Mouse (Mus musculus): Measurements from ENCODE around the gene Mamdc2.

Gene Mamdc2

DNA sequence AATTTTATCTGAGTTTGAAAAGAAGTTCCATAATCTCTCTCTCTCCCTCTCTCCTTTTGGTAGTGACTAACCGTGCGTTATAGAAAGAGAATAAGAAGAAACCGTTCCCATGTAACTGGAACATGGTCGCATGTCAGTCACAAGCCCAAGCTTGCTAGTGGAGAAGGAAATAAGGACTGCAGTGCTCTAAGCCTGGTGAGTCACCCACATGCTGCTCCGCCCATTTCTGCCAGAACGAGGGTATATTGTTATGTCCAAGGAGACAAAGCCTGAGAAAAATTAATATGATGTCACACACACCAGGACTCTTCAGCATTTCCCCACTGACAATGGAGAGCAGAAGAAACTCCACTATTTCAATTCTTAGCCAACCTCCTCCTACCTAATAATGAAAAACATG, 93.5 kb downstream of the Mamdc2 start:
- DNase-seq (ENCODE audit: low spot score) = no peak

DNA sequence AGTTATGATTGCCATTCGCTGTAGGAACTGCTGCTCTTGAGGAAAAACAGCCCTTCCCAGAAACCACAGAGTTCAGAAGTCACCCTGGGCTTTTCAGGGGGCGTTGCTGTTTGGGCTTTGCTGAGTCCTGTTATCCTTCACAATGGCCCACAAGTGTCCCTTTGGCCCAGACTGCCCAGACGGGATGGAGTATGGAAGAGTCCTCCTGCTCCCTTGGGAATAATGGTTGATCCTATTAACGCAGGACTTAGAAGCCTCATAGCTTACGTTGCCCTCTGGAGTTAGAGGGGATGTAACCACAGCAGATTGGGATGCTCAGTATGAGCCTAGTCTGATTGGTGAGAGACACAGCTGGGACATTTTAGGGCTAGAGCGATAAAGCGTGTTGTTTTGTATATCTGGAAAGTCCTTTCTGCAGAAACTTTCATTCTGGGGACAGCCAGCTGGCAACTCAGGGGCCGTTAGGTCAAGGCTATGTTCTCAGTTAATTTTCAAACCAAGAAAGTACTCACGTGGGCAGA, 94.3 kb downstream of the Mamdc2 start:
- DNase-seq (ENCODE audit: low spot score) = no peak

DNA sequence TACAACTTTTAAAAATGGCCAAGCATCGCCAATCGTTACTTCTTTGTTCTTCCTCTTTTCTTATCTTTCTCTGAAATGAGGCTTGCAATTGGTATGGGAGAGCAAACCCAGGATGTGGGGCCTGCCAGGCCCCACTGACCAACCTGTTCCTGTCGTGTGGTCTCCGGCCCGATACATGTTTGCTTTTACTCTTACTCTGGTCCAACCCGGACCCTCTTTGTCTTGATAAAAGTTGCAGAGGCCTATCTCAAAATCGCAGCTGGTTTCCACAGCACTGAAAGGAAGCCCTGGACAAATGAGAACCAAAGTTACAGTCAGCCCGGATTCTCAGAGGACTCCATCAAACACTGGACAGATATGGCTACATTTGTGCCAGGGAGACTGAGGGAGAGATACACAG, 95.1 kb downstream of the Mamdc2 start:
- DNase-seq (ENCODE audit: low spot score) = no peak

DNA sequence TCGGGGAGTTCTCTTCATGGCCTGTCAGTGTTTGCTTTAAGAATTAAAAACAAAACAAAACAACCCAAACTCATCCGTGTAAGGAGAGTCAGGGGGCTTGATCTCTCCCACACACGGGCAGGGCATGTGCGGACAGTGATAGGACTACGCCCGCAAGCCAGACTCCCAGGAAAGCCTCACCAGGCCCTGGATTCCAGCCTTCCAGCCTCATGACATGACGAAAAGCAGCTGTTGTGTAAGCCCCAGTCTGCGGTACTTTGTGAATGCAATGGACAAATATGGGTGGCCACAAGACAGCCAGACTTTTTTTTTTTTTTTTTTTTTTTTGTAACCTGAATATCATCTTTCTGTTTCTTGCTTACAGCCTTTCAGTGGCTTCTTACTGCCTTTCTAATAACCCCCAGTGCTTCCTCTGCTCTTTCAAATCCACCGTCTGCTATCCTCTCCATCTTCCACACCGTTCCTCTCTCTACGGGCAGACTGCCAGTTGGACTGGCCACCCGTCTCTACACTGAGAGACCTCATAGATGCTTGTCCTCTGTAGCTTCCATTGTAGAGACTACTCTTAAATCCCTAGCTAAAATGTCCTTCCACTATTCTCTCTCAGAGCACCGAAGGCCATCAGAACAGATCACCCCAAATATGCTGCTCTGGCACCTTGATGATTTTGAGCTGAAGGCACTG, 96.3 kb downstream of the Mamdc2 start:
- no peak for DNase-seq (ENCODE audit: low spot score)

DNA sequence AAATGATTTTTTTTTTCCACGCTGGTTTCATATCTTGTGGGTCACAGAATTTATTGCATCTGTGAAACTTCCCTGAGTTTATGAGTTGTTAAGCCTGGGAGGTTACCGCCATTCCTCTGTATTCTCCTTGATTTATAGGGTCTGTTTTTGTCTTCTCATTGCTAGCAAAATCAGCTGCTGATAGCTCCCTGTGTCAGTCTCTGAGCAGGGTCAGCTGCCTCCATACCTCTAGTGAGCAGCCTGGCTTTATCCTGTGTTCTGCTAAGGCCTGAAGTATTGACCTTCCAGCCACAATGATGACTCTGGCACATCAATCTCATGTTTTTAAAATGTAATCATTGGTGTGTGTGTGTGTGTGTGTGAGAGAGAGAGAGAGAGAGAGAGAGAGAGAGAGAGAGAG, 98.3 kb downstream of the Mamdc2 start:
- DNase-seq (ENCODE audit: low spot score) = no peak

DNA sequence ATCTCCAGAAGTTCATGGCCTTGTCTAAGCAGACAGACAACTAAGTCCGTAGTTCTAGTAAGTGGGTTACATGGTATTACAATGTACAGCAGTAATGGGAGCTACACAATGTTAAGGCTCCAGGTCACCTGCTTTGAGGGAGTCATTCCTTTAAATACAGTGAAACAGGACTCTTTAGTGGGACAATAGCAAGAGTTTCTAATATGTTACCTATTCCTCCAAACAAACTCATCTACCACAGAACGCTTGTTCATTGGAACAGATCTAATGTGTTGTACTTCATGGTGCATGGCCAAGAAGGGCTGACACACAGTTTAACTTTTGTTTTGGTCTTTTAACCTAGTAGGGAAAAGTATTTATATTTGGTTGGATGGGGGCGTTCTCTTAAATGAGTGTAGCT, 105.5 kb downstream of the Mamdc2 start:
- no peak for DNase-seq (ENCODE audit: low spot score)

DNA sequence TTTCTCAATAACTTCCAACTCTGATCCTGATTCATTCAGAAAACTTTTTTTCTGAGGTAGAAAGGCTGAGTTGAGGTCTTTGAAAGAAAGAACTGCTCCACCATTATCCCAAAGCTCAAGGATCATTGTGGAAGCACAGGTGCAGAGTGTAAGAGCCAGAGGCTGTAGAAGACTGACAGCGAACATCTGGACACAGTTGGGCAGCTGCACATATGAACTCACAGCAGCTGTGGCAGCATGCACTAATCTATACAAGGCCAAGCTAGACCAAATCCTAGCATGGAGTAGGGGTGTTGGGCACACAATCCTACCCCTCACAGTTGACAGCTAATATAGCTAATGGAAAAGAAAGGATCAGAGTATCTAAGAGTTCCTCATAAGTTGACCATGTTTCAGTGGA, 115.4 kb downstream of the Mamdc2 start:
- no peak for DNase-seq (ENCODE audit: low spot score)

DNA sequence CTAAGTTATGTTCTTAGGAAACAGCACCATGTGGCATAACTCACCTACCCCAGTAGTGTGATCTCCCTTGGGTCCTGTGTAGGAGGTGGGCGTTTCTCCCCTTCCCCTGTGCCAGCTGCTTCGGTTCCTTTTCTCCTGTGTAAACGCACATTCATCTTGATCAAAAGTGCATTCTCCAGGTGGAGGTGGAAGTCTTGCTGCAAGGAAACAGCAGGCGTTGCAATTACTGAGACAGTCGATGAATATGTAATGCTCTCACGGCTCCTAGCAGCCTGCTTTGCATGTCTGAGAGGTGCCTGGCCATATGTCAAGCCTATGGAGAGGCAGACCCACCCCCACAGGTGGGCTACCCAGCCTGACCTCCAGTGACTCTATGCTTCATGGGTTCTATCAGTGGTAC, 117.4 kb downstream of the Mamdc2 start:
- no peak for DNase-seq (ENCODE audit: low spot score)

DNA sequence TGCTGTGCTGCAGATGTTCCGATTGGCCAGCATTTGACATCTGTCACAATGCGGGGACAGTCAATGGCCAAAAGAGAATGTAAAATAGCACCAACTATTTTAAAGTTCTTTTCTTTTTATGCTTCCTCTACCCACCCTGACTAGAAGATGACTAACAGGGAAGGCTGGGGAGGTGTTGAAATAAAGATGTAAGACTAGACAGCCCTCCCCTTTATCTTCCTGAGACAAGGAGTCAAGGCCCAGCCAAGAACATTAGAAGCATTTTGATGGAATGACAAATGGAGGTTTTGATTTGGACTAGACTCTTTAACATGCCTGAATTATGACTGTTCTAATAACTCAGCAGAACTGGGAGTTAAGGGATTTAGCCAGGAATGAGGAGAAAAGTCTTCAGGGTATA, 118.9 kb downstream of the Mamdc2 start:
- DNase-seq (ENCODE audit: low spot score) = no peak

DNA sequence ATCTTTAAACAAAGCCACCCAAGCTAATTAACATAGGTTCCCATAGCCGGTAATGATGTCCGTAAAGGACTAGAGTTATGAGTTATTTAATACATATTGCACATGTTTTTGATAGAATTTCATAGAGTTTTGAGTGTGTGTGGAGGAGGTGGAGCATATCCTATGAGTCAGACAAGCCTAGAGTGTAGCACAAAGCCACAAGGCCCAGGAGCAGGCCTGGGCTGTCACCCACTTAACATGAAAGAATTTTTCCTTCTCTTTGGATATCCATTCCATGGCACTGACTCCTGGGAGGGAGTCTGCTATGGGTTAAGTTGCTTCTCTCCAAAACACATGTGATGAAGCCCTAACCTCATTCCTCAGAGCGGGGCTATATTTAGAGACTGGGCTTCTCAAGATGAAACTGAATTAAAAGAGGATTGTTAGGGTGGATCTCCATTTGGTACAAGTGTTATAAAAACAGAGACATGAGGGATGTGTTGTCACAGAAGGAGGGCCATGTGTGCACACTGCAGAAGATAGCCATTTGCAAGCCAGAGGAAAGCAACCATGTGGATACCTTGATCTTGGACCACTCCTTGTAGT, 121.1 kb downstream of the Mamdc2 start:
- no peak for DNase-seq (ENCODE audit: low spot score)

DNA sequence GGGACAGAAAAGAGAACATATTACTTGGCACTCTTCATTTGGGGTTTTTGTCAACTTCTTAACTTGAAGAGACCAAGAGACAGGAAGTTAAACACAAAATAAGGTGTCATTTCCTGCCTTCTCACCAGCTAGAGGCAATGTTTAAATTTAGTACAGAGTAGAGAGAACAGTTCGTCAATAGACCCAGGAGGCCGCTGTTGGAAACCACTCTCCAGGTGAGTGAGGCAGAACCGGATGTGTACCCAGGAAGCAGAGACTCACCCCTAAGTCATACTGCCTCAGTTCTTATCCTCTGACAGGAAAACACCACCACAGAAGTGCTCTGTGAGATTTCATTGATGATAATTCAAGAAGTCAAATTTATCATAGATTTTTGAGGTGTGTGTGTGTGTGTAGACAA, 125.1 kb downstream of the Mamdc2 start:
- no peak for DNase-seq (ENCODE audit: low spot score)

DNA sequence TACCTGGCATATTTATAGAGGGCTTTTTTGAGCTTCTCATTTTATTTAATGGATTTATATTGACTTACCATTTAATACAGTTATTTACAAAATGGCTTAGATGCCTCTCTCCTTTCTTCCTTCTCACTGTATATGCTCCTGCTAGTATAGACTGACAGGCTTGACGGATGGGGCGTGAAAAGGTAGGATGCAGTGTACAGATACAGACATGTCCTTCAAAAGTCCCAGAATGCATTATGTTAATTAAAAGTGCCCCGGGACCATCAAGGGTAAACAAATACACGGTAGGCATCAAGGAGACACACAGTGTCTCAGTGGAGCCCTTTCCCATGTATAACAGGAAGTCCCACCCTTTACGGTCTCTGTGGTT, 130.3 kb downstream of the Mamdc2 start:
- no peak for DNase-seq (ENCODE audit: low spot score)

DNA sequence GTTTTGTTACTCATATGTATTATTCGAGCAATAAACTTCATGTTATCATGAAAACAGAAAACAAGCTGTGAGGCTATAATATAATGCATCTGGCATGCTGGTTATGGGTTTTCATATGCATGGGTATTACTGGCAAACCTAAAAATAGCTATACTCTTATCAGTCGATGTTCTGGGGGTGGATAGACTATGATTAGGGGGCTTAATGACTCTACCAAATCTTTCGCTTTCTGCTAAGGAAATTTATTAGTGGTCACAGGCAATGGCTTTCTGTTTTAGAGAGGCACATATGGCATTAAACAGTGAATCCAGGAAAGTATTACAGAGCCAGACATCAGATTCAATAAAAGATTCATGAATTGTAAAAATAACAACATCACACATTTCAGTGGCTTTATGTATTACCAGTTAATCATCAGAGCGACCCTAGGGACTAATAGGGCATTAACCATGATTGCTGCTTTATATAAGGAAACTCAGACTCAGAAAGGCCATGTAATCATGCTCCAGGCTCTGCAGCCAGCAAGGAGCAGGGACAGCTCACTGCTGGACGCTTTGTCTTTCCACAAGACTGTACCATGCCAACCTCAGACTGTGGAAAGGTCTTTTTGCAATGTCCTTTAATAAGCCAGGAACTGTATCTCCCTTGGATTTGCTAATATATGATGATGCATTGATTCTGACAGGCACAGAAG, 130.8 kb downstream of the Mamdc2 start:
- DNase-seq (ENCODE audit: low spot score) = no peak

DNA sequence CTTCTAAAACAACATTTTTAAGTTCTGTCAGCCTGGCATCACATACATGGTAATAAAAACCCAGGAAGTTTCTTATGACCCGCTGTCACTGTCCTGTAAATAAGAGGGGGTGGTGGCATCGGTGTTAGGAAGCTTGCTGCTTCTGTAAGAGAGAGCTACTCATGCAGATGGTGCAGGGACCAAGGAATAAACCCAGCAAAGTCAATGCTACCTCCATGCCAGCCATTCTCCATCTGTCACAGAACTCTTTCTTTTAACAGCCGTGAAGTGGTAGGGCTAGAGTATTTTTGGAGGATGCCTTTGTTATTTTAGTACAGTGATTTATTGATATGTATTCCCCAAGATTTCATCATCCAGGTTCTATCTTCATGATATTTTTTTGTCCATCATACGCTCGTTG, 131.4 kb downstream of the Mamdc2 start:
- no peak for DNase-seq (ENCODE audit: low spot score)

DNA sequence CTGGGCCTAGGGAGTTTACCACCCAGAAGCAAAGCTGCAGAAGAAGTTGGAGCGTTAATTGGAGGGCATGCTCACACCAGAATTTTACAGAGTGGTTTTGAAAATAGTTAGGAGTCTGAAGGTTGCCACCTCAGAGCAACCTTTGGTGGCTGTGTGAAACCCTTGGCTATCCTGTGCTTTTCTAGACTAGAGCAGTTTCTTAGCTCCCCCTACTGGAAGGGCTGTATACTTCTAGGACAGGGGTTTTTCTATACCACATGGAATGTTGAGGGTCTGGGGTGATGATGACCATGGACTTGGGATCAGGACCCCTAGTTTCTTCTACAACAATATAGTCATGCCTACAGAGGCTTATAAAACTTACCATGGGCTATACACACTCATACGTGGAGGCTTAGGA, 138.3 kb downstream of the Mamdc2 start:
- DNase-seq (ENCODE audit: low spot score) = no peak

DNA sequence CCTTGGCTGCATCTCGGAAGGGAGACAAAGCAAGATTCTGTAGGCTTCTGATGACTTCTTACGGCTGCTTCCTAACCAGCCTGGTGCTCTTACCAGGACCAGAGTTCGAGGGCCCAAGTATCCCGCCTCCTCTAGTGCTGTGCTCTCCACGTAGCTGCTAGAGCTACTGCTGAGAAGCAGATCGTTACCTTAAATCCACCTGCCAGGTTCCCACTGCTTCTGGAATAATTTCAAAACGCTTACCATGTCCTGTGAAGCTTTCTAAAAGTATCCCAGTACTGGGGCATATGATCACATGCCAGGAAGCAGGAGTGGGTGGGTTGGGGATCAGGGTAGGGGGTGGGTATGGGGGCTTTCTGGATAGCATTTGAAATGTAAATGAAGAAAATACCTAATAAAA, 141.6 kb downstream of the Mamdc2 start:
- no peak for DNase-seq (ENCODE audit: low spot score)

DNA sequence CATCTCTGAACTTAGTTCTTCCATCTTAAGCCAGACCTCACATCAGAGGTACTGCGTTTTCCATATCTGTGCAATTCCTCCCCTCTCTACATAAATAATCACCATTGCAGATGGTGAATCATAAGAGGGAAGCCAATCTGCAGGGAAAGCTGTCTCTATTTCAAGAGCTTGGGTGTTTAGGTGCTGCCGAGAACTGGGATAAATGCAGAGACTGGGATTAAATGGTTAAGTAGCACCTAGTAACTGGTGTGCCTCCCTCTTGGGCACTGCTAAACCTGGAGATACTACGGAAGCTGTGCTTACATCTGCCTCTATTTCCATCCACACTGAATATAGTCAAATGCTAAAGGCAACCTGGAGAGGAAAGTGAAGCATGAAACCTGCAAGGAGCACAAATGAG, 148.3 kb downstream of the Mamdc2 start:
- peak; percentile 5 for DNase-seq (ENCODE audit: low spot score)

DNA sequence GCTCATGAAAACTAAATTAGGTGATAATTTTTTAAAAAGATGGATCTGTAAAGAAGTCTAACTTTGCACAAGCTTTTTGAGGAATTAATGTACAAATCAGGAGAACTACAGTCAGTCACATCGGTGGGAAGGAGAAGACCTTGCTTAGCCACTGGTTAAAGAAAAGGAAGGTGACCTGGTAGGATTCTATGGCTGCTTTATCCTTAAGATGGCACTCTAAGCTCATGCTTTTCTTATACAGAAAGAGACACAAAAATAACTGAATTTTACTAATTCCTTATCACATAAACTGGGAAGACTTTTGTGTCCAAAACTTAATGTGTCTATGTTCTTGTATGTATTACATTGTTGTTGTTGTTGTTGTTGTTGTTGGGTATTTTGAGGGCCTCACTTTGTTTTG, 149.3 kb downstream of the Mamdc2 start:
- no peak for DNase-seq (ENCODE audit: low spot score)

DNA sequence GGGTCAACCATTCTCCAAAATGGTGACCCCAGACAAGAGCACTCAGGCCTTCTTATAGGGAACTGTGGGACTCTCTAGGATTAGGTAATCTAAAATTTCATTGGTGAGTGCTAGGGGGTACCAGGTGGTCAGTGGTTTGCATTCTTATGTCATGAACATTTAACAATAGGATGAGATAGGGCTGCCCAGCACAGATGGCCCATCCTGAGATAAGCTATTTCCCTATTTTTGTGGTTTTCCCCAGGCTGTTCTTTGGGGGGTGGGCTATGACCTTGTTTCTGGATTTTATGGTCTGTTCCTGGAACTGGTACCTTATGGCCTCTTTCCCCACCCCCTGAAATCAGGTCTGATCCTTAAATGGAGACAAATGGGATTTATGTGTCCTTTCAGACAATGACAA, 151.1 kb downstream of the Mamdc2 start:
- DNase-seq (ENCODE audit: low spot score) = no peak

DNA sequence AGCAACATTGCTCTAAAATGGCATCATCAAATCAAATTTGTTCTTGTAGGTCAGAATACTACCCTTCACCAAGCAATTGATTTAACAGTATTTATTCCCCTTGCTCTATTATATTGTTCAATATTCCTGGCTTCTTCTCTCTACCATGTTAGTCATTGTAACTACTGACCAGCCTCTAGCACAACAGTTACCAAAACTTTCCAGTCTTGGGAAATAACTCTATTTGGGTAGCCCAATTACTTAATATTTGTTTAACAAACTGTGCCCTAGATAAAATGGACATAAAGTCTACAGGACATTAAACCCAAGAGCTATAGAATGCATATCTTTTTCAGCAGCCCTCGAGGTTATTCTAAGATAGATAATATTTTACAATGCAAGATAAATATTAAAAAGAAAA, 159.0 kb downstream of the Mamdc2 start:
- DNase-seq (ENCODE audit: low spot score) = no peak

DNA sequence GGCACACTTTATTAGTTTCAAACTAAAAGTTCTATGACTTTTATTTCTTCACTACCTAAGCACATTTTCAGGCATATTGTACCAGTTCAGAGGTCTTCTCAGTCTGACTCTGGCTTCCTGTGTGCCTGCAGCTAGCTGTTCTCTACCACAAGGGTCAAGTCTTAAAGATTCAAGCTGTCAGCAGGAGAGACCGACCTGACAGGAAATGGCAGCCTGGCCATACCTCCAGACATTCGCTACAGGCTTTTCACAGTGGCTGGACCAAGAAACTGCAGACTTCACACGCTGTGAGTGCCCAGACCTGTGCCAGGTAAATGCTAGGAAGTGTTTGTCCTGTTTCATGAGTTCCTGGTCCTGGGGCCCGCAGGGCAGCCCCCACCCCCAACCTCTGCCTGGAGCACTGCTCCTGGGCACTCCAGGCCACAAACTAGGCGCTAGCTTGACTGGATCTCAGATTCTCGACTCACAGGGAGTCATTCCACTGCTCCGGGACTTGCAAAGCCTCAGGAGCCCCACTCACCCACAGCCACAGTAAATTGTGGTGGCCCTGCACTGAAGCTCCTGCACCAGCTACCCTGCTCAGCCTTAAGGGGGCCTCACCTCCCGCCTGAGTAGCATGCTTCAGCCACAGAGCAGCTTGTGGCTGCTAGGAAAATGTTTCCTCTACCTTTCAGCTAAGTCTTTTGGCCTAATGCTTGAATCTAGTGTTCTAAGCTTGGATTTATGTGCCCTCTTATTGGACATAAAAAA, 166.2 kb downstream of the Mamdc2 start:
- no peak for DNase-seq (ENCODE audit: low spot score)

DNA sequence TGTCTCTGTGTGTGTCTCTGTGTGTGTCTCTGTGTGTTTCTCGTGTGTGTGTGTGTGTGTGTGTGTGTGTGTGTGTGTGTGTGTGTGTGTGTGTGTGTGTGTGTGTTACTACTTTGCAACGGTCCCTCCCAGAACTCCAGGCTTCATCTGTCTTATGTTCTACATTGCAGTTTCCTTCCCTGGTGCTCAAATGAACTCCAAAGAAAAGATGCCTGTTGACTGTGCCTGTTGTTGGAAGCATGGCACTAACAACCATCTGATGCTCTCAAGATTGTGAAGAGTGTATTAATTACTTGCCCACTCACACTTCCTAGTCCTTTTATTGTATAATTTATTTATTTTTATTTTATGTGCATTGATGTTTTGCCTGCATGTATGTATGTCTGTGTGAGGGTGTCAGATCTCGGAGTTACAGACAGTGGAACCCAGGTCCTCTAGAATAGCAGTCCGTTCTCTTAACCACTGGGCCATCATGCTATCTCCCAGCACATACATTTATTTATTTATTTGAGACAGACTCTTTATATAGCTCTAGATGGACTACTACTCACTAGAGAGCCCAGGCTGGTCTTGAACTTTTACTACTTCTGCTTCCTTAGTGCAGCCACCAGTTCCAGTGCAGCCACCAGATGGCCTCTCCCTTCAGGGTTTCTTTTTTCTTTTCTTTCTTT, 174.1 kb downstream of the Mamdc2 start:
- DNase-seq (ENCODE audit: low spot score) = no peak
